Mouse (Mus musculus): ENCODE measurements around the gene Tecpr2.

Tecpr2 gene

GRCm38 (mm10) chr12:110865571-110865970, 23.5 kb upstream of the Tecpr2 start:
- DNase-seq: no peak

- no peak for DNase-seq
These were observed 23.1 kb upstream of the Tecpr2 start for GRCm38 (mm10) chr12:110865989-110866388.

GRCm38 (mm10) chr12:110870107-110870506, 19.0 kb upstream of the Tecpr2 start:
- DNase-seq: no peak

GRCm38 (mm10) chr12:110871247-110871646, 17.8 kb upstream of the Tecpr2 start:
- DNase-seq: no peak

- no peak for DNase-seq
These were observed 13.7 kb upstream of the Tecpr2 start for GRCm38 (mm10) chr12:110875351-110875750.

- no peak for DNase-seq
These were observed 6.8 kb upstream of the Tecpr2 start for GRCm38 (mm10) chr12:110882291-110882690.

- DNase-seq: no peak
These were observed 3.8 kb upstream of the Tecpr2 start for GRCm38 (mm10) chr12:110885251-110885650.

- no peak for DNase-seq
These were observed 958 bp upstream of the Tecpr2 start for GRCm38 (mm10) chr12:110888106-110888505.

- DNase-seq: no peak
These were observed 458 bp upstream of the Tecpr2 start for GRCm38 (mm10) chr12:110888606-110889005.

- no peak for DNase-seq
These were observed 2.8 kb downstream of the Tecpr2 start for GRCm38 (mm10) chr12:110891887-110892286.

- DNase-seq: peak; percentile 41
These were observed 13.0 kb downstream of the Tecpr2 start for GRCm38 (mm10) chr12:110902106-110902505.

GRCm38 (mm10) chr12:110903536-110903935, 14.5 kb downstream of the Tecpr2 start:
- no peak for DNase-seq

GRCm38 (mm10) chr12:110907845-110908244, 18.8 kb downstream of the Tecpr2 start:
- DNase-seq: no peak

GRCm38 (mm10) chr12:110909962-110910361, 20.9 kb downstream of the Tecpr2 start:
- no peak for DNase-seq

- no peak for DNase-seq
These were observed 26.7 kb downstream of the Tecpr2 start for GRCm38 (mm10) chr12:110915761-110916160.

- DNase-seq: peak; percentile 50
These were observed 31.2 kb downstream of the Tecpr2 start for GRCm38 (mm10) chr12:110920254-110920653.

- DNase-seq: no peak
These were observed 32.5 kb downstream of the Tecpr2 start for GRCm38 (mm10) chr12:110921572-110921971.

GRCm38 (mm10) chr12:110932820-110933219, 43.8 kb downstream of the Tecpr2 start:
- DNase-seq: no peak

- peak; percentile 90 for DNase-seq
These were observed 47.0 kb downstream of the Tecpr2 start for GRCm38 (mm10) chr12:110935983-110936620.

- no peak for DNase-seq
These were observed 48.4 kb downstream of the Tecpr2 start for GRCm38 (mm10) chr12:110937496-110937895.

- no peak for DNase-seq
These were observed 50.3 kb downstream of the Tecpr2 start for GRCm38 (mm10) chr12:110939385-110939784.

GRCm38 (mm10) chr12:110940869-110941268, 51.8 kb downstream of the Tecpr2 start:
- no peak for DNase-seq

GRCm38 (mm10) chr12:110946216-110946615, 57.2 kb downstream of the Tecpr2 start:
- DNase-seq: no peak

GRCm38 (mm10) chr12:110948082-110948909, 59.2 kb downstream of the Tecpr2 start:
- DNase-seq: no peak

GRCm38 (mm10) chr12:110948910-110949201, 59.8 kb downstream of the Tecpr2 start:
- DNase-seq: no peak
